Mouse (Mus musculus) urinary bladder, postnatal 14 days (tissue): ENCODE data around the gene Gm3542.
"Not testable (repeated sequence)": the region's sequence is repeated elsewhere in the genome, so short reads cannot be mapped to it uniquely, and the experiment has no call there.

Experiments used
- DNase-seq: peaks from one replicate; pipeline ENCODE4 v3.0.0; 2021; ENCODE audit warnings: low spot score

Gene Gm3542

DNA sequence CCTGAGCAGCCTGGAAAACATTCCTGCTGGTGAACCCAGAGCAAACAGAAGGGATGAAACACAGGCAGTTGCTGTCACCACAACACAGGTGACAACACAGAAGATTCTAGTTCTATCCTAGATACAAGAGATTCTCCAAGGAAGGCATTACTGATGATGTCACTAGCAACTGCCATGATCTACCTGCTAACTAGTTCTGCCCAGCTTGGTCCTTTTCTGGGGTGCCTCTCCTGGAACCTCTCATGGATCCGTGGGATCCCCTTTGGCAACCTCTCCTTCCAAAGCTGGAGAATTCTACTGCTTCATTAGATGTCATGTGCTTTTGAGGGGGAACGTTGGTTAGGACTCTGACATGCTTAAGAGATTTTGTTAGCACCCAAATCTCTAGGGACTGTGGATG lies at the start of gene Gm3542:
Gene Gm3542, minus strand, starts transcription at position 101 of the 400 bp plus-strand sequence.
- not testable (repeated sequence) for DNase-seq
